Mouse (Mus musculus) ES-CJ7 (cell line): ENCODE data around the gene Tex45.

ENCODE experiments used
- DNase-seq: peaks from one replicate; pipeline ENCODE4 v3.0.0; 2011; ENCODE audit warnings: low read depth, low spot score

Gene Tex45

GRCm38 (mm10) chr8:3536053-3536841 lies 65.6 kb downstream of the Tex45 start:
- DNase-seq = peak; percentile 95
